Mouse (Mus musculus): ENCODE data around the gene Nr2c2.

DNA sequence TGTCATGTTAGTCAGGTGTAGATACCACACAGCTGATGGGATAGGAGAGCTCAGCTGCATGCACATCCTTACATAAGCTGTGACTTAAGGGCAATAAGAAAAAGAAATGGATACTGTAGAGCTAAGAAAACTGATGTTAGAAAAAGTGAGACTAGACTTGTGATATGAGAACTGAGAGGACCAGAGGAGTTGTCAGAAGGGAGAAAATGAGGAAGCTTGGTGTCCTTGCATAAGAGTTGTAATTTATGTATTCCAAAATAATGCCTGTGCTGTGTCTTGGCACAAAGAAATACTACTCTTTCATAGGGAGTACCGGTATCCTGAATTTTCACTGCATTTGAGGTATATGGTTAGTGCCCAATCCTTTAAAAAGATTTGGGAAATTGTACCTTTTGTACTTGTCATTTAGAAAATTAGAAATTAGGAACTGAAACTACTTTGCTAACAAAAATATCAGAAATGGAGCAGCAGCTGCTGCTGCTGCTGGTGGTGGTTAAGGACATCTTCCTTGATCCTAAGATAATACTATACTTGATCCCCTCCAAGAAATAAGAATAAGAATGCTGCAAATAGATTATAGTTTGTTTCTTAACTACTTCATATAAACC, 35.8 kb downstream of the Nr2c2 start:
- TF ChIP-seq CTCF (IDR thresholded peaks at IDR 0.05; ENCODE audit: low read depth) (no peak), EP300 (IDR thresholded peaks at IDR 0.05; ENCODE audit: low read depth) (no peak)
